Mouse (Mus musculus) cerebellum, adult 2 months (tissue): ENCODE results near the gene Scg3.

Experiments
- CTCF ChIP-seq: fragments of 200-500 bp; IDR thresholded peaks from 2 replicates; pipeline ENCODE4 v1.5.1; 2011; ENCODE audit warnings: low read depth, mild to moderate bottlenecking, control low read depth, low read length, moderate library complexity, borderline replicate concordance; ENCODE audit not compliant: insufficient read depth
- POLR2A ChIP-seq: fragments of 200-500 bp; IDR thresholded peaks from 2 replicates; pipeline ENCODE4 v1.6.1; 2011; ENCODE audit warnings: low read length, control low read depth, borderline replicate concordance; ENCODE audit not compliant: insufficient read depth

GRCm38 (mm10) chr9:75609505-75609904 is 74.4 kb downstream of the Scg3 start:
- no peak for TF ChIP-seq CTCF
- no peak for TF ChIP-seq POLR2A
